Mouse (Mus musculus) ES-E14 (cell line): ENCODE data around the gene Slc30a1. TPM values are rescaled to one million over a fixed set of nuclear protein-coding genes. Genes with fewer than 3 reads are reported as not detected.

Experiments used
- DNase-seq: peaks from one replicate; pipeline ENCODE4 v3.0.0-alpha.2; 2013; ENCODE audit warnings: low read depth, low spot score
- H3K27ac ChIP-seq: 2 replicates; pipeline ENCODE4 v1.5.1; 2012; ENCODE audit warnings: low read depth, mild to moderate bottlenecking, low read length, moderate library complexity, mixed read lengths; ENCODE audit not compliant: poor library complexity, insufficient read depth, severe bottlenecking
- H3K36me3 ChIP-seq: 2 replicates; pipeline ENCODE4 v1.6.1; 2012; ENCODE audit warnings: mild to moderate bottlenecking, low read length, moderate library complexity, mixed read lengths; ENCODE audit not compliant: control insufficient read depth, poor library complexity, insufficient read depth, severe bottlenecking
- H3K4me1 ChIP-seq, 2 experiments: fragments of 150-350 bp in 1 of 2; sonication (generic) in 1 of 2; 2 replicates each; pipeline ENCODE4 v1.6.1; 2012; ENCODE audit warnings: low read length in 2 of 2, mild to moderate bottlenecking in 1 of 2, mixed read lengths in 1 of 2; ENCODE audit not compliant: control insufficient read depth in 2 of 2, insufficient read depth in 2 of 2, poor library complexity in 1 of 2
- H3K4me3 ChIP-seq, 2 experiments: fragments of 150-350 bp in 1 of 2; sonication (generic) in 1 of 2; 2 replicates each; pipeline ENCODE4 v1.5.1; 2012; ENCODE audit warnings: low read length in 2 of 2, low read depth in 1 of 2, mild to moderate bottlenecking in 1 of 2, mixed read lengths in 1 of 2; ENCODE audit not compliant: insufficient read depth in 1 of 2, poor library complexity in 1 of 2, severe bottlenecking in 1 of 2
- H3K9ac ChIP-seq: 2 replicates; pipeline ENCODE4 v1.6.1; 2012; ENCODE audit warnings: low read depth, mild to moderate bottlenecking, low read length, mixed read lengths; ENCODE audit not compliant: poor library complexity, insufficient read depth, severe bottlenecking
- H3K9me3 ChIP-seq: fragments of 150-350 bp; sonication (generic); 2 replicates; pipeline ENCODE4 v1.6.1; 2012; ENCODE audit warnings: low read depth, mild to moderate bottlenecking, low read length; ENCODE audit not compliant: control insufficient read depth, insufficient read depth
- CHD2 ChIP-seq: IDR thresholded peaks from 2 replicates; pipeline ENCODE4 v1.6.1; 2014; ENCODE audit warnings: mild to moderate bottlenecking, low read depth, low read length, inconsistent platforms
- HCFC1 ChIP-seq: IDR thresholded peaks from 2 replicates; pipeline ENCODE4 v1.6.1; 2012; ENCODE audit warnings: low read length, inconsistent platforms, borderline replicate concordance; ENCODE audit not compliant: insufficient read depth
- MAFK ChIP-seq: IDR thresholded peaks from 2 replicates; pipeline ENCODE4 v1.6.1; 2014; ENCODE audit warnings: mild to moderate bottlenecking, low read depth, low read length, inconsistent platforms; ENCODE audit not compliant: insufficient read depth
- ZC3H11A ChIP-seq: IDR thresholded peaks from 2 replicates; pipeline ENCODE4 v1.6.1; 2012; ENCODE audit warnings: low read depth, mild to moderate bottlenecking, inconsistent platforms, low read length, borderline replicate concordance
- ZNF384 ChIP-seq: IDR thresholded peaks from 2 replicates; pipeline ENCODE4 v1.6.1; 2012; ENCODE audit warnings: low read depth, low read length, inconsistent platforms
- in situ Hi-C, 2 experiments: fragments of 600-800 bp; cut with MboI; formaldehyde crosslinking; loops; one replicate each; pipeline ENCODE4 v1.15.1; 2025; ENCODE audit warnings: low sequenced_read_pairs in 2 of 2, inconsistent platforms in 1 of 2; ENCODE audit not compliant: unreplicated experiment in 2 of 2
- total RNA-seq: library from RNA; depleted of rRNA; stranded (reverse); fragments of 300-350 nt; gene quantifications from 2 replicates; pipeline ENCODE4 v1.2.3, GENCODE M21; 2012

The Slc30a1 gene
- total RNA-seq, 1 experiment = 27.2 TPM

DNA sequence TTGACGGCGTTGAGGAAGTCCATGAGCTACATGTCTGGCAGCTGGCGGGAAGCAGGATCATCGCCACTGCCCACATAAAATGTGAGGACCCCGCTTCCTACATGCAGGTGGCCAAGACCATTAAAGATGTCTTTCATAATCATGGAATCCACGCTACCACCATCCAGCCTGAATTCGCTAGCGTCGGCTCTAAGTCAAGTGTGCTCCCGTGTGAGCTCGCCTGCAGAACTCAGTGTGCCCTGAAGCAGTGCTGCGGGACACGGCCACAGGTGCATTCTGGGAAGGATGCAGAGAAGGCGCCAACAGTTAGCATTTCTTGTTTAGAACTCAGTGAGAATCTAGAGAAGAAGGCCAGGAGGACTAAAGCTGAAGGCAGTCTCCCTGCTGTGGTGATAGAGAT is 2.7 kb downstream of the Slc30a1 start:
- Histone ChIP-seq H3K9me3 (no peaks in the 10 kb centered on the region), H3K4me3 (no peak overlapping the region)

DNA sequence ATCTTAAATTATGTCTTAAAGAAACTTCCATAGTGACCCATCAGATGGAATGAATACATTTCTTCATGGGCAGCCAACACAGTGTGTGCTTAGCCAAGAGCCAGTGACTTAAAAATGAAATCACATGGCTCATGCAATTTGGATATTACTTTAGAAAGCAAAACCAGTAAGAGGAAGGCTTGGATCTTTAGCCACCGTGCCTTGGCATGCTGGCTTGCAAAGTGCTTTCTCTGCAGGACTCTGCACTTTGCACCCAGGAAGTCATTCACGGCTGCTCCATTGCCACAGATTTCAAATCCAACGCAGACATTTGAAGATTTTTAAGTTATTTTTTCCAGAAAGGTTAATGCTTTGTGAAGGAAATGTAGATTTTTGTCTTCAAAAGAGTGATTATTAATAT is 4.1 kb downstream of the Slc30a1 start:
- DNase-seq = no peak
- no peak overlapping the region for H3K27ac ChIP-seq
- H3K36me3 ChIP-seq = peaks cover 10% of the 10 kb centered on the region
- TF ChIP-seq CHD2 (no peak), HCFC1 (no peak), ZNF384 (no peak), MAFK (no peak), ZC3H11A (no peak)
- in situ Hi-C loops = no loop called here
- H3K9ac ChIP-seq = no peak overlapping the region
- no peak overlapping the region for H3K4me3 ChIP-seq
- H3K4me1 ChIP-seq = peaks cover 0 to 6% of the 10 kb centered on the region in 2 experiments; a peak in 2 of 4 replicates
- no peaks in the 10 kb centered on the region for H3K9me3 ChIP-seq

More for the DNA sequence above, 2.7 kb downstream of the Slc30a1 start:
- Histone ChIP-seq H3K36me3 (peaks cover 10% of the 10 kb centered on the region), H3K9ac (no peak overlapping the region), H3K27ac (no peak overlapping the region), H3K4me1 (peaks cover 0 to 13% of the 10 kb centered on the region in 2 experiments; a peak in 2 of 4 replicates)
- no peak for DNase-seq
- in situ Hi-C loops = no loop called here
- TF ChIP-seq CHD2 (no peak), ZC3H11A (no peak), ZNF384 (no peak), HCFC1 (no peak), MAFK (no peak)

DNA sequence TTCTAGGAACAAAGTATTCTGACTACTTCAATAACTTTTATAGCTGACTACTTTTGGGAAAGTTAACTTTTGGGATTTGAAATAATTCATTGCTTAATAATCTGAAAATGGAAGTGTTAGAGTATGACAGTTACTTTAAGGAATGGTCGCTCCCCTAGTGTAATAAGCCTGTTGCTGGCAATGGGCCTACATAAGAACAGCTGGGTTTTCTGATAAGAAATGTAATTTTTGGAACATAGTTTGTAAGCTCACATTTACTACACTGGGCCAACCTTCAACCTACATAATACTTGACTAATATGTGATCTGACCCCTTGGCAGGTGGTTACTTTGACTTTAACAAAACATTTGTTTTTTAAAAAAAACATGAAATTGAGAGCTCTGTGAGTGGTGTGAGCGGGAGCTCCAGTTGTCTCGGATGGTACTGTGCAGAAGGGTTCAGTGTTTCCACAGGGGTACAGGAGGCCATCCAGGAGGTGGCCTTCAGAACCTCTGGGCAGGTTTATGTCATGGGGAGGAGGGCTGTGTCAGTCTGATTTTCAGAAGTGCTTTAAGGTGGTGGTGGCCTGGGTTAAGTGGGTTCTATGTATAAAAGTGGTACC is 4.6 kb downstream of the Slc30a1 start:
- in situ Hi-C loops = no loop called here
- no peaks in the 10 kb centered on the region for H3K9me3 ChIP-seq
- H3K9ac ChIP-seq = no peak overlapping the region
- H3K4me3 ChIP-seq = no peak overlapping the region
- H3K27ac ChIP-seq = no peak overlapping the region
- no peak for TF ChIP-seq ZC3H11A
- DNase-seq = no peak
- H3K4me1 ChIP-seq = peaks cover 0 to 5% of the 10 kb centered on the region in 2 experiments; a peak in 2 of 4 replicates
- H3K36me3 ChIP-seq = peaks cover 10% of the 10 kb centered on the region

DNA sequence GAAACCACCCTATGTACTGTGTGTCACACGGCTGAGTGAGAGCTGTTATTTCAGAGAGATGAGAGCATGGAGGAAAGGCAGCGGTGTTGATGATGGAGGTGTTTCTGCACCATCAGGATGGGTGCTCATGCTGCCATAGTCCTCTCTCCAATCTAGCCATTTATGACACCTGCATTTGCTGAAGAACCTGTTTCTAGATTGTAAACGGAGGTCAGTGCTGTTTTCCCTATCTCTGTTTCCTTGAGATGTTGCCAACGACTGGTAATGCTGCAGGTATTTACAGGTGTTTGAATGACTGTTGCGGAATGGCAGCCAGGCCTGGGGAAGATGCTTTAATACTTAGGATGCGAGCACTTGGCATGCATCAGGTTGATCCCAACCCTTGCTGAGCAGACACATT is 8.1 kb downstream of the Slc30a1 start:
- Histone ChIP-seq H3K27ac (no peak overlapping the region), H3K36me3 (no peaks in the 10 kb centered on the region; the same call in 1 of the 2 replicates), H3K9ac (no peak overlapping the region), H3K9me3 (no peaks in the 10 kb centered on the region), H3K4me3 (no peak overlapping the region), H3K4me1 (no peaks in the 10 kb centered on the region)
- no peak for DNase-seq
- no peak for TF ChIP-seq ZC3H11A
- in situ Hi-C loops = no loop called here

DNA sequence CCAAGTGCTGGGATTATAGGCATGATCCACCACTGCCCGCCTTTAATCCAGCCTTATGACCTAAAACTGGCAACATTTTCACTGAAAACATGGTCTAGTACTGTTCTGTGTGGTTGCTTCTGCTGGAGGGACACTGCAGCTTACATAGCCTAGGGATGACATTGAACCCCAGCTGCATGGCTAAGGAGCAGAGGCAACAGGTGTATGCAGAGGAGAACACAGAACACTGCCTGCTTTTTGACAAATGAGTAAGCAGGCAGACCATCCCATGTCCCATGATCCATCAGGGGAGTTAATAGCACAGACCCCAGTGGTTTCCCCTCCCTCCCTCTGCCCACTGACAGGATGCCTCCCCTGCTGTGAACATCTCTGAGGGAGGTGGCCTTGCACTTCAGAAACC is 9.0 kb downstream of the Slc30a1 start:
- TF ChIP-seq ZC3H11A = no peak
- TF ChIP-seq MAFK = no peak
- H3K27ac ChIP-seq = no peak overlapping the region
- H3K4me3 ChIP-seq = no peak overlapping the region
- DNase-seq = no peak
- H3K9ac ChIP-seq = no peak overlapping the region
- no peaks in the 10 kb centered on the region for H3K36me3 ChIP-seq
- no peaks in the 10 kb centered on the region for H3K9me3 ChIP-seq
- H3K4me1 ChIP-seq = no peaks in the 10 kb centered on the region
- in situ Hi-C loops = no loop called here
